23 mouse cellular contexts compared by ENCODE assay signal in genomic region chr1:33939828-33940227, GRCm38 (mm10). TPM values are rescaled to one million over a fixed set of nuclear protein-coding genes. Genes with fewer than 3 reads are reported as not detected.
DNase-seq lines count a peak whose midpoint lies in the region; ATAC-seq and TF ChIP-seq lines count a peak whose summit lies in the region.
"Had no signal": no experiment of that assay in that cellular context is flagged by ENCODE, and none has a peak within 500 bp of the region (broad histone marks: within the 10 kb centered on the region; RNA-seq: fewer than 3 reads in every experiment).

No protein-coding gene starts in this region.

- H3K4me2 ChIP-seq in liver, embryonic 12.5 days, result no peak overlapping the region
- H3K4me2 ChIP-seq: heart, embryonic 12.5 days; heart, embryonic 15.5 days; hindbrain, embryonic 14.5 days had no signal

- no peaks in the 10 kb centered on the region for H3K9me3 ChIP-seq in liver, embryonic 12.5 days (replicated peaks)
- no peaks in the 10 kb centered on the region for H3K9me3 ChIP-seq in E14TG2a.4 (ENCODE audit: low read length)
- no peaks in the 10 kb centered on the region for H3K9me3 ChIP-seq in limb, embryonic 10.5 days (replicated peaks)
- H3K9me3 ChIP-seq: forebrain, embryonic 10.5 days; heart, embryonic 12.5 days; heart, embryonic 15.5 days had no signal

- 59% methylated on average over 5 of the region's 5 CpGs for WGBS in cerebellum, adult 2 months
- 35% methylated on average over 5 of the region's 5 CpGs for WGBS in liver, adult 2 months
- WGBS in liver, embryonic 12.5 days (ENCODE audit: insufficient replicate concordance), result 60% methylated on average over 5 of the region's 5 CpGs
- WGBS in limb, embryonic 10.5 days, result 88% methylated on average over 5 of the region's 5 CpGs
- 61% methylated on average over 5 of the region's 5 CpGs for WGBS in kidney, adult 2 months

- DNase-seq in cerebellum, adult 2 months, result no peak
- DNase-seq in cerebellum, postnatal 25 days, result no peak
- DNase-seq in liver, adult 2 months (ENCODE audit: extremely low read depth, low read depth, low spot score), result peak; percentile 41
- DNase-seq in limb, embryonic 10.5 days (ENCODE audit: low spot score), result peak; percentile 12
- no peak for DNase-seq in adrenal gland, postnatal 4 days (ENCODE audit: low spot score in 2 of 2)
- no peak for DNase-seq in kidney, adult 2 months
- DNase-seq: adrenal gland, adult 8-10 months; adrenal gland, postnatal 25 days; cerebellum, adult 8-10 months; gastrocnemius, postnatal 25 days; heart, adult 18-20 months; heart, postnatal 10 days; heart, postnatal 4 days had no signal

- ATAC-seq in liver, embryonic 12.5 days, result no peak
- ATAC-seq: activated CD4-positive, CD25-positive, alpha-beta regulatory T cell, adult 4 months; forebrain, embryonic 14.5 days; hindbrain, postnatal 0 days; inflammation-experienced regulatory T-cells, adult 6 months had no signal

- H3K27ac ChIP-seq in cerebellum, adult 2 months (ENCODE audit: insufficient read depth, low read length), result peak overlapping the region; percentile 84
- no peak overlapping the region for H3K27ac ChIP-seq in liver, adult 2 months (replicated peaks; ENCODE audit: insufficient read depth, low read depth, low read length)
- H3K27ac ChIP-seq in liver, embryonic 12.5 days, result no peak overlapping the region
- no peak overlapping the region for H3K27ac ChIP-seq in limb, embryonic 10.5 days
- H3K27ac ChIP-seq in kidney, adult 2 months (ENCODE audit: insufficient read depth, low read depth, low read length), result no peak overlapping the region
- H3K27ac ChIP-seq: forebrain, embryonic 10.5 days; heart, embryonic 15.5 days; hindbrain, embryonic 14.5 days; hindbrain, postnatal 0 days had no signal

- no peak for TF ChIP-seq CTCF in cerebellum, adult 2 months (IDR thresholded peaks at IDR 0.05; ENCODE audit: borderline replicate concordance, insufficient read depth, low read depth, low read length)
- no peak for TF ChIP-seq CTCF in liver, adult 2 months (IDR thresholded peaks at IDR 0.05; ENCODE audit: low read depth, low read length)
- no peak for TF ChIP-seq CTCF in E14TG2a.4 (conservative IDR thresholded peaks at IDR 0.05; ENCODE audit: low read length)
- no peak for TF ChIP-seq CTCF in kidney, adult 2 months (conservative IDR thresholded peaks at IDR 0.05; ENCODE audit: insufficient read depth, insufficient read length, low read depth, low read length)

- no peak overlapping the region for H3K4me3 ChIP-seq in cerebellum, adult 2 months (replicated peaks; ENCODE audit: insufficient read depth, low read depth, low read length)
- H3K4me3 ChIP-seq in liver, adult 2 months (ENCODE audit: insufficient read depth, low read depth, low read length), result no peak overlapping the region
- H3K4me3 ChIP-seq in liver, embryonic 12.5 days, result no peak overlapping the region
- 0 out of 2 replicates have a peak overlapping the region, but pooled peaks have one; percentile 20 for H3K4me3 ChIP-seq in E14TG2a.4 (replicated peaks; ENCODE audit: low read length)
- H3K4me3 ChIP-seq in limb, embryonic 10.5 days, result no peak overlapping the region
- H3K4me3 ChIP-seq in kidney, adult 2 months (ENCODE audit: insufficient read depth, low read depth, low read length), result no peak overlapping the region
- H3K4me3 ChIP-seq: forebrain, embryonic 10.5 days; heart, embryonic 12.5 days; heart, embryonic 15.5 days had no signal

- TF ChIP-seq POLR2A in cerebellum, adult 2 months (IDR thresholded peaks at IDR 0.05; ENCODE audit: borderline replicate concordance, insufficient read depth, low read length), result no peak
- TF ChIP-seq POLR2A in liver, adult 2 months (IDR thresholded peaks at IDR 0.05; ENCODE audit: extremely low read depth, insufficient read depth, low read length), result no peak
- TF ChIP-seq POLR2A in kidney, adult 2 months (IDR thresholded peaks at IDR 0.05; ENCODE audit: low read depth, low read length), result no peak

- peaks cover 42% of the 10 kb centered on the region for H3K4me1 ChIP-seq in cerebellum, adult 2 months (ENCODE audit: control insufficient read depth, insufficient read depth, low read length)
- no peaks in the 10 kb centered on the region for H3K4me1 ChIP-seq in liver, adult 2 months (ENCODE audit: control insufficient read depth, insufficient read depth, low read length)
- H3K4me1 ChIP-seq in liver, embryonic 12.5 days, result no peaks in the 10 kb centered on the region
- H3K4me1 ChIP-seq in E14TG2a.4 (replicated peaks; ENCODE audit: low read depth, low read length), result peaks cover 69% of the 10 kb centered on the region
- H3K4me1 ChIP-seq in limb, embryonic 10.5 days, result peaks cover 1% of the 10 kb centered on the region
- H3K4me1 ChIP-seq in kidney, adult 2 months (ENCODE audit: control insufficient read depth, insufficient read depth, low read length), result no peaks in the 10 kb centered on the region
- H3K4me1 ChIP-seq: forebrain, embryonic 10.5 days had no signal

- H3K79me2 ChIP-seq in liver, adult 2 months (ENCODE audit: control insufficient read depth, insufficient read depth, low read length), result no peaks in the 10 kb centered on the region

- H3K27me3 ChIP-seq in cerebellum, adult 2 months (ENCODE audit: control insufficient read depth, insufficient read depth, low read length), result no peaks in the 10 kb centered on the region
- H3K27me3 ChIP-seq in liver, adult 2 months (ENCODE audit: control insufficient read depth, insufficient read depth, low read length), result no peaks in the 10 kb centered on the region
- H3K27me3 ChIP-seq in liver, embryonic 12.5 days (replicated peaks), result no peaks in the 10 kb centered on the region
- H3K27me3 ChIP-seq in E14TG2a.4 (ENCODE audit: insufficient read depth, low read length), result no peaks in the 10 kb centered on the region
- H3K27me3 ChIP-seq in limb, embryonic 10.5 days (ENCODE audit: low read depth, poor library complexity, severe bottlenecking), result no peaks in the 10 kb centered on the region
- no peaks in the 10 kb centered on the region for H3K27me3 ChIP-seq in kidney, adult 2 months (replicated peaks; ENCODE audit: control insufficient read depth, insufficient read depth, low read length)
- H3K27me3 ChIP-seq: heart, embryonic 12.5 days; heart, embryonic 15.5 days had no signal

- no peaks in the 10 kb centered on the region for H3K36me3 ChIP-seq in liver, adult 2 months (ENCODE audit: control insufficient read depth, insufficient read depth, low read length)
- H3K36me3 ChIP-seq in liver, embryonic 12.5 days, result no peaks in the 10 kb centered on the region
- no peaks in the 10 kb centered on the region for H3K36me3 ChIP-seq in E14TG2a.4 (ENCODE audit: insufficient read depth, low read length)
- H3K36me3 ChIP-seq in limb, embryonic 10.5 days, result no peaks in the 10 kb centered on the region
- no peaks in the 10 kb centered on the region for H3K36me3 ChIP-seq in kidney, adult 2 months (ENCODE audit: control insufficient read depth, insufficient read depth, low read length)
- H3K36me3 ChIP-seq: forebrain, embryonic 10.5 days; heart, embryonic 12.5 days; heart, embryonic 15.5 days had no signal

- H3K9ac ChIP-seq in liver, adult 2 months (ENCODE audit: low read depth, low read length), result no peak overlapping the region
- H3K9ac ChIP-seq in liver, embryonic 12.5 days, result no peak overlapping the region
- H3K9ac ChIP-seq: heart, embryonic 12.5 days; heart, embryonic 15.5 days; hindbrain, embryonic 14.5 days had no signal

RNA-seq across cellular contexts. Expression of gene Dst, which starts 31.8 kb away (rescaled TPM):
- polyA plus RNA-seq in cerebellum, adult 2 months (2012; rRNA removed), result 143 and 148 TPM in 2 replicates
- total RNA-seq in liver, adult 2 months (2014; rRNA removed), result 53.6 and 60.4 TPM in 2 replicates
- 10.5 and 14.8 TPM in 2 replicates for polyA plus RNA-seq in liver, adult 2 months (2012; rRNA removed)
- 5.4 TPM in 2 replicates for polyA plus RNA-seq in liver, embryonic 12.5 days (2016; fragmentation: Nextera tagmentation; extraction: Ambion mirVana)
- polyA plus RNA-seq in limb, embryonic 10.5 days (2016; fragmentation: Nextera tagmentation; extraction: Ambion mirVana), result 7.2 and 9.7 TPM in 2 replicates
- 100 to 1,000 TPM; 136 to 151 TPM for total RNA-seq in adrenal gland, postnatal 4 days (2021)
- polyA plus RNA-seq in kidney, adult 2 months (2012; rRNA removed), result 55.8 and 56.0 TPM in 2 replicates

RNA-seq across cellular contexts. Expression of gene Bend6, which starts 32.2 kb away (rescaled TPM):
- polyA plus RNA-seq in cerebellum, adult 2 months (2012; rRNA removed), result 276 and 283 TPM in 2 replicates
- 0.18 and 0.40 TPM in 2 replicates for total RNA-seq in liver, adult 2 months (2014; rRNA removed)
- polyA plus RNA-seq in liver, adult 2 months (2012; rRNA removed), result 0.05 TPM in 2 replicates
- polyA plus RNA-seq in liver, embryonic 12.5 days (2016; fragmentation: Nextera tagmentation; extraction: Ambion mirVana), result 1.5 and 1.8 TPM in 2 replicates
- polyA plus RNA-seq in limb, embryonic 10.5 days (2016; fragmentation: Nextera tagmentation; extraction: Ambion mirVana), result 1.2 and 1.5 TPM in 2 replicates
- total RNA-seq in adrenal gland, postnatal 4 days (2021), result 1 to 10 TPM; 2.1 to 2.5 TPM
- polyA plus RNA-seq in kidney, adult 2 months (2012; rRNA removed), result 0.16 TPM in 2 replicates

Comparison
In these comparisons a context has a peak if more than half of its experiments do, and no peak if none do; other contexts are left out.
1. DNase-seq: peak in liver, adult 2 months (single experiment) and limb, embryonic 10.5 days (single experiment); none in cerebellum, adult 2 months (0 of 2), cerebellum, postnatal 25 days (0 of 2), adrenal gland, postnatal 4 days (0 of 2) and kidney, adult 2 months (single experiment).
2. RNA of gene Bend6, which starts 32.2 kb away (polyA plus RNA-seq): 276 to 283 TPM in cerebellum, adult 2 months; 1.2 to 1.5 TPM in limb, embryonic 10.5 days, 1.5 to 1.8 TPM in liver, embryonic 12.5 days, 0.16 TPM in kidney, adult 2 months and 0.05 TPM in liver, adult 2 months; every median in the first group is over 10 times any median in the second.